Mouse (Mus musculus) limb, embryonic 15.5 days (tissue): ENCODE results near the gene Tmem200a. TPM values are rescaled to one million over a fixed set of nuclear protein-coding genes. Genes with fewer than 3 reads are reported as not detected.
A peak's percentile ranks its signal among the peaks of the same experiment; 100 is the strongest.

ENCODE experiments used
- ATAC-seq: fragments of 200-750 bp; cut with Nextera tagmentation; 2 replicates; pipeline ENCODE4 v1.8.0; 2017; ENCODE audit warnings: low read depth, moderate TSS enrichment; ENCODE audit not compliant: insufficient number of reproducible peaks, low FRiP score, low TSS enrichment
- H3K27ac ChIP-seq: fragments of 300-500 bp; sonication (generic); 2 replicates; pipeline ENCODE4 v1.5.1; 2015; ENCODE audit warnings: moderate library complexity, mild to moderate bottlenecking, inconsistent platforms
- H3K27me3 ChIP-seq: fragments of 300-500 bp; sonication (generic); 2 replicates; pipeline ENCODE4 v1.6.1; 2015; ENCODE audit warnings: inconsistent platforms
- H3K36me3 ChIP-seq: fragments of 300-500 bp; sonication (generic); 2 replicates; pipeline ENCODE4 v1.6.1; 2015; ENCODE audit warnings: inconsistent platforms
- H3K4me1 ChIP-seq: fragments of 300-500 bp; sonication (generic); 2 replicates; pipeline ENCODE4 v1.6.1; 2015; ENCODE audit warnings: inconsistent platforms
- H3K4me2 ChIP-seq: fragments of 300-500 bp; sonication (generic); 2 replicates; pipeline ENCODE4 v1.6.1; 2015; ENCODE audit warnings: mild to moderate bottlenecking, inconsistent platforms
- H3K4me3 ChIP-seq: fragments of 300-500 bp; sonication (generic); 2 replicates; pipeline ENCODE4 v1.5.1; 2015; ENCODE audit warnings: mild to moderate bottlenecking, inconsistent platforms
- H3K9ac ChIP-seq: fragments of 300-500 bp; sonication (generic); 2 replicates; pipeline ENCODE4 v1.6.1; 2015; ENCODE audit warnings: inconsistent platforms
- H3K9me3 ChIP-seq: fragments of 300-500 bp; sonication (generic); 2 replicates; pipeline ENCODE4 v1.6.1; 2016; ENCODE audit warnings: inconsistent platforms
- WGBS: fragments of 180-500 bp; shearing (Covaris S2); methylation state at CpG from one replicate; pipeline ENCODE4 v1.1.7; 2015; 5-methylcytosine and 5-hydroxymethylcytosine counted together
- polyA plus RNA-seq: library from polyadenylated mRNA; unstranded; fragments of >200 nt; fragmentation: Nextera tagmentation; extraction: Ambion mirVana; gene quantifications from 2 replicates; pipeline ENCODE4 v1.2.1, GENCODE M21; 2015

Tmem200a gene
- polyA plus RNA-seq, 1 experiment from 2014 or later, result 9.6 TPM

GRCm38 (mm10) chr10:25961066-25961465, 117.8 kb downstream of the Tmem200a start:
- Histone ChIP-seq H3K4me1 (no peaks in the 10 kb centered on the region), H3K9me3 (no peaks in the 10 kb centered on the region), H3K4me3 (no peak overlapping the region), H3K4me2 (no peak overlapping the region), H3K27me3 (no peaks in the 10 kb centered on the region), H3K9ac (no peak overlapping the region), H3K36me3 (no peaks in the 10 kb centered on the region), H3K27ac (no peak overlapping the region)
- 79% methylated on average over 2 of the region's 2 CpGs for WGBS
- ATAC-seq, result no peak

GRCm38 (mm10) chr10:25958762-25959753, 119.8 kb downstream of the Tmem200a start:
- no peak overlapping the region for H3K4me3 ChIP-seq
- WGBS, result 65% methylated on average over 3 of the region's 3 CpGs
- H3K9me3 ChIP-seq, result no peaks in the 10 kb centered on the region
- H3K36me3 ChIP-seq, result no peaks in the 10 kb centered on the region
- H3K4me1 ChIP-seq, result no peaks in the 10 kb centered on the region
- H3K27ac ChIP-seq, result no peak overlapping the region
- no peak overlapping the region for H3K9ac ChIP-seq
- H3K4me2 ChIP-seq, result no peak overlapping the region
- ATAC-seq, result no peak
- H3K27me3 ChIP-seq, result no peaks in the 10 kb centered on the region

GRCm38 (mm10) chr10:25954641-25955228, 124.1 kb downstream of the Tmem200a start:
- H3K27ac ChIP-seq, result no peak overlapping the region
- H3K4me2 ChIP-seq, result no peak overlapping the region
- H3K9me3 ChIP-seq, result no peaks in the 10 kb centered on the region
- ATAC-seq, result no peak
- H3K4me1 ChIP-seq, result no peaks in the 10 kb centered on the region
- WGBS, result 47% methylated on average over 3 of the region's 3 CpGs
- H3K4me3 ChIP-seq, result no peak overlapping the region
- no peaks in the 10 kb centered on the region for H3K36me3 ChIP-seq
- H3K27me3 ChIP-seq, result no peaks in the 10 kb centered on the region
- no peak overlapping the region for H3K9ac ChIP-seq

GRCm38 (mm10) chr10:25952838-25953237, 126.0 kb downstream of the Tmem200a start:
- H3K27ac ChIP-seq, result no peak overlapping the region
- H3K27me3 ChIP-seq, result no peaks in the 10 kb centered on the region
- no peaks in the 10 kb centered on the region for H3K9me3 ChIP-seq
- ATAC-seq, result no peak
- H3K4me1 ChIP-seq, result no peaks in the 10 kb centered on the region
- no peak overlapping the region for H3K9ac ChIP-seq
- H3K36me3 ChIP-seq, result no peaks in the 10 kb centered on the region
- H3K4me3 ChIP-seq, result no peak overlapping the region
- 30% methylated on average over 7 of the region's 7 CpGs for WGBS
- no peak overlapping the region for H3K4me2 ChIP-seq

GRCm38 (mm10) chr10:25952150-25952549, 126.7 kb downstream of the Tmem200a start:
- Histone ChIP-seq H3K27me3 (no peaks in the 10 kb centered on the region), H3K4me3 (no peak overlapping the region), H3K4me2 (no peak overlapping the region), H3K36me3 (no peaks in the 10 kb centered on the region), H3K9ac (no peak overlapping the region), H3K4me1 (no peaks in the 10 kb centered on the region), H3K27ac (no peak overlapping the region), H3K9me3 (no peaks in the 10 kb centered on the region)
- WGBS, result 71% methylated on average over 6 of the region's 6 CpGs
- ATAC-seq, result no peak

- Histone ChIP-seq H3K9ac (no peak overlapping the region), H3K4me3 (no peak overlapping the region), H3K36me3 (no peaks in the 10 kb centered on the region), H3K4me1 (no peaks in the 10 kb centered on the region), H3K9me3 (no peaks in the 10 kb centered on the region), H3K4me2 (no peak overlapping the region), H3K27ac (no peak overlapping the region), H3K27me3 (no peaks in the 10 kb centered on the region)
- no peak for ATAC-seq
- WGBS, result 74% methylated on average over 2 of the region's 2 CpGs
Measured at GRCm38 (mm10) chr10:25945866-25946265, 133.0 kb downstream of the Tmem200a start.

- no peak overlapping the region for H3K4me3 ChIP-seq
- ATAC-seq, result no peak
- H3K27ac ChIP-seq, result no peak overlapping the region
- WGBS, result 74% methylated on average over 2 of the region's 2 CpGs
- no peak overlapping the region for H3K4me2 ChIP-seq
- no peaks in the 10 kb centered on the region for H3K4me1 ChIP-seq
- H3K9ac ChIP-seq, result no peak overlapping the region
- H3K9me3 ChIP-seq, result no peaks in the 10 kb centered on the region
- H3K27me3 ChIP-seq, result no peaks in the 10 kb centered on the region
- no peaks in the 10 kb centered on the region for H3K36me3 ChIP-seq
Measured at GRCm38 (mm10) chr10:25944641-25945040, 134.2 kb downstream of the Tmem200a start.

- H3K9ac ChIP-seq, result no peak overlapping the region
- 58% methylated on average over 8 of the region's 8 CpGs for WGBS
- peaks cover 22% of the 10 kb centered on the region for H3K4me1 ChIP-seq
Measured at GRCm38 (mm10) chr10:25931796-25932195, 147.1 kb downstream of the Tmem200a start.

GRCm38 (mm10) chr10:25929401-25930150, 149.3 kb downstream of the Tmem200a start:
- H3K4me2 ChIP-seq, result 0 out of 2 replicates have a peak overlapping the region, but pooled peaks have one; percentile 3
- H3K4me3 ChIP-seq, result no peak overlapping the region
- H3K27me3 ChIP-seq, result no peaks in the 10 kb centered on the region
- no peaks in the 10 kb centered on the region for H3K9me3 ChIP-seq
- peak; percentile 68; the same call in 1 of the 2 replicates for ATAC-seq
- peak overlapping the region; percentile 22; the same call in 1 of the 2 replicates for H3K27ac ChIP-seq
- H3K9ac ChIP-seq, result no peak overlapping the region
- H3K36me3 ChIP-seq, result no peaks in the 10 kb centered on the region
- H3K4me1 ChIP-seq, result peaks cover 22% of the 10 kb centered on the region
- 22% methylated on average over 12 of the region's 12 CpGs for WGBS

More at GRCm38 (mm10) chr10:25931796-25932195, 147.1 kb downstream of the Tmem200a start:
- H3K36me3 ChIP-seq, result no peaks in the 10 kb centered on the region
- ATAC-seq, result no peak
- no peaks in the 10 kb centered on the region for H3K27me3 ChIP-seq
- H3K4me2 ChIP-seq, result no peak overlapping the region
- H3K27ac ChIP-seq, result no peak overlapping the region
- H3K4me3 ChIP-seq, result no peak overlapping the region
- H3K9me3 ChIP-seq, result no peaks in the 10 kb centered on the region

- Histone ChIP-seq H3K36me3 (no peaks in the 10 kb centered on the region), H3K4me2 (no peak overlapping the region), H3K4me1 (peaks cover 22% of the 10 kb centered on the region), H3K27me3 (no peaks in the 10 kb centered on the region), H3K9me3 (no peaks in the 10 kb centered on the region), H3K4me3 (no peak overlapping the region), H3K9ac (no peak overlapping the region), H3K27ac (peak overlapping the region; percentile 52)
- 0 out of 2 replicates have a peak, but pooled peaks have one; percentile 46 for ATAC-seq
- 25% methylated on average over 8 of the region's 8 CpGs for WGBS
Measured at GRCm38 (mm10) chr10:25928861-25929368, 149.9 kb downstream of the Tmem200a start.

GRCm38 (mm10) chr10:25928448-25928786, 150.4 kb downstream of the Tmem200a start:
- peaks cover 22% of the 10 kb centered on the region for H3K4me1 ChIP-seq
- H3K4me3 ChIP-seq, result no peak overlapping the region
- no peak overlapping the region for H3K9ac ChIP-seq
- H3K36me3 ChIP-seq, result no peaks in the 10 kb centered on the region
- no peak overlapping the region for H3K4me2 ChIP-seq
- no peak for ATAC-seq
- H3K27ac ChIP-seq, result no peak overlapping the region
- H3K27me3 ChIP-seq, result no peaks in the 10 kb centered on the region
- 26% methylated on average over 3 of the region's 3 CpGs for WGBS
- no peaks in the 10 kb centered on the region for H3K9me3 ChIP-seq
